Mouse (Mus musculus): ENCODE measurements at regions not wholly inside any gene's neighbourhood (a gene's known extent, or its start where the extent isn't known, plus 50 kb on each side); places are given as distances from the start of the nearest gene placed in this dataset.

DNA sequence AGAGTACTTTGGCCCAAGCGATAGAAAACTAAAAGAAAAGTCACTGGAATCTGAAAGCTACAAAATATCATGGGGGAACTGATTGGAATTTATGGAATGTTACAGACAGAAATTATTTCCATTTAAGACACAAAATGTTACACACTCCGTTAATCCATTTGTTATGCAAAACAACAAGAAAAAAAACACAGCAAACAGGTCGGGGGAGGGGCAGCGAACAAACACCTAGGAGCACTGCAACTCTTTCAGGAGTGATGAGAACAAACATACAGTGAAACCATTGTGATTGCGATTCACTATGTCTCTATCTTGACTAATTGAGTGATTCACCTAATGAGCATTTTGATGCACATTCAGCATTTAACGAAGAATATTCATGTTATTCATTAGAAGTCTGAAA is 60.7 kb upstream of the 4933415F23Rik start:
- no peaks in the 10 kb centered on the region for H3K4me1 ChIP-seq (ENCODE audit: control insufficient read depth, insufficient read depth, low read length)
- H3K27me3 ChIP-seq (ENCODE audit: control insufficient read depth, insufficient read depth, low read length): no peaks in the 10 kb centered on the region
- 80% methylated on average over 6 of the region's 6 CpGs for WGBS
- no peak for DNase-seq
- H3K27ac ChIP-seq (ENCODE audit: insufficient read depth, low read length): no peak overlapping the region
- H3K4me3 ChIP-seq (replicated peaks; ENCODE audit: insufficient read depth, low read depth, low read length): no peak overlapping the region
- TF ChIP-seq CTCF (IDR thresholded peaks at IDR 0.05; ENCODE audit: borderline replicate concordance, insufficient read depth, low read depth, low read length) (no peak), POLR2A (IDR thresholded peaks at IDR 0.05; ENCODE audit: borderline replicate concordance, insufficient read depth, low read length) (no peak)

Data from cerebellum, adult 2 months (tissue).